Mouse (Mus musculus) heart, embryonic 12.5 days (tissue): ENCODE data around the gene Cstad. TPM values are rescaled to one million over a fixed set of nuclear protein-coding genes. Genes with fewer than 3 reads are reported as not detected.
A peak's percentile ranks its signal among the peaks of the same experiment; 100 is the strongest.

Source experiments
- ATAC-seq: fragments of 200-750 bp; cut with Nextera tagmentation; 2 replicates; pipeline ENCODE4 v1.8.0; 2017; ENCODE audit warnings: moderate TSS enrichment, moderate library complexity; ENCODE audit not compliant: insufficient number of reproducible peaks, low FRiP score
- H3K27ac ChIP-seq: fragments of 300-500 bp; sonication (generic); 2 replicates; pipeline ENCODE4 v1.5.1; 2016; ENCODE audit warnings: mild to moderate bottlenecking, moderate library complexity; ENCODE audit not compliant: poor library complexity, severe bottlenecking
- H3K27me3 ChIP-seq: fragments of 300-500 bp; sonication (generic); replicated peaks from 2 replicates; pipeline ENCODE4 v1.6.1; 2016; ENCODE audit warnings: mild to moderate bottlenecking, moderate library complexity
- H3K36me3 ChIP-seq: fragments of 300-500 bp; sonication (generic); 2 replicates; pipeline ENCODE4 v1.6.1; 2016; ENCODE audit warnings: mild to moderate bottlenecking, moderate library complexity
- H3K4me1 ChIP-seq: fragments of 300-500 bp; sonication (generic); replicated peaks from 2 replicates; pipeline ENCODE4 v1.6.1; 2016; ENCODE audit warnings: mild to moderate bottlenecking
- H3K4me2 ChIP-seq: fragments of 300-500 bp; sonication (generic); 2 replicates; pipeline ENCODE4 v1.6.1; 2016; ENCODE audit warnings: mild to moderate bottlenecking, moderate library complexity
- H3K4me3 ChIP-seq: fragments of 300-500 bp; sonication (generic); 2 replicates; pipeline ENCODE4 v1.5.1; 2016; ENCODE audit warnings: mild to moderate bottlenecking
- H3K9ac ChIP-seq: fragments of 300-500 bp; sonication (generic); 2 replicates; pipeline ENCODE4 v1.6.1; 2016; ENCODE audit warnings: mild to moderate bottlenecking, moderate library complexity
- H3K9me3 ChIP-seq: fragments of 300-500 bp; sonication (generic); replicated peaks from 2 replicates; pipeline ENCODE4 v1.6.1; 2016; ENCODE audit warnings: mild to moderate bottlenecking, moderate library complexity
- WGBS: fragments of 180-500 bp; shearing (Covaris S2); methylation state at CpG from one replicate; pipeline ENCODE4 v1.1.7; 2016; 5-methylcytosine and 5-hydroxymethylcytosine counted together
- polyA plus RNA-seq: library from polyadenylated mRNA; unstranded; fragments of >200 nt; fragmentation: Nextera tagmentation; extraction: Ambion mirVana; gene quantifications from 2 replicates; pipeline ENCODE4 v1.2.1, GENCODE M21; 2016

The Cstad gene
- polyA plus RNA-seq, 1 experiment from 2014 or later = 2.0 TPM

GRCm38 (mm10) chr2:30573522-30573921 is 21.3 kb upstream of the Cstad start:
- no peak for ATAC-seq
- H3K4me2 ChIP-seq = no peak overlapping the region
- H3K9ac ChIP-seq = no peak overlapping the region
- no peak overlapping the region for H3K27ac ChIP-seq
- H3K9me3 ChIP-seq = peaks cover 5% of the 10 kb centered on the region; the same call in 1 of the 2 replicates
- H3K4me3 ChIP-seq = no peak overlapping the region
- H3K36me3 ChIP-seq = no peaks in the 10 kb centered on the region
- H3K4me1 ChIP-seq = no peaks in the 10 kb centered on the region
- 0 out of 2 replicates have a peak, but pooled peaks cover 2% of the 10 kb centered on the region for H3K27me3 ChIP-seq
- 82% methylated on average over 4 of the region's 4 CpGs for WGBS

GRCm38 (mm10) chr2:30577010-30577409 is 17.8 kb upstream of the Cstad start:
- Histone ChIP-seq H3K4me1 (no peaks in the 10 kb centered on the region), H3K27me3 (no peaks in the 10 kb centered on the region), H3K36me3 (no peaks in the 10 kb centered on the region), H3K27ac (no peak overlapping the region), H3K4me3 (no peak overlapping the region), H3K4me2 (no peak overlapping the region), H3K9me3 (peaks cover 5% of the 10 kb centered on the region), H3K9ac (no peak overlapping the region)
- no peak for ATAC-seq
- WGBS = 84% methylated on average over 9 of the region's 9 CpGs

GRCm38 (mm10) chr2:30578006-30578405 is 16.8 kb upstream of the Cstad start:
- Histone ChIP-seq H3K4me2 (no peak overlapping the region), H3K27ac (no peak overlapping the region), H3K36me3 (no peaks in the 10 kb centered on the region), H3K27me3 (no peaks in the 10 kb centered on the region), H3K9me3 (peaks cover 9% of the 10 kb centered on the region), H3K4me3 (no peak overlapping the region), H3K9ac (no peak overlapping the region), H3K4me1 (no peaks in the 10 kb centered on the region)
- no peak for ATAC-seq
- 56% methylated on average over 2 of the region's 2 CpGs for WGBS

DNA sequence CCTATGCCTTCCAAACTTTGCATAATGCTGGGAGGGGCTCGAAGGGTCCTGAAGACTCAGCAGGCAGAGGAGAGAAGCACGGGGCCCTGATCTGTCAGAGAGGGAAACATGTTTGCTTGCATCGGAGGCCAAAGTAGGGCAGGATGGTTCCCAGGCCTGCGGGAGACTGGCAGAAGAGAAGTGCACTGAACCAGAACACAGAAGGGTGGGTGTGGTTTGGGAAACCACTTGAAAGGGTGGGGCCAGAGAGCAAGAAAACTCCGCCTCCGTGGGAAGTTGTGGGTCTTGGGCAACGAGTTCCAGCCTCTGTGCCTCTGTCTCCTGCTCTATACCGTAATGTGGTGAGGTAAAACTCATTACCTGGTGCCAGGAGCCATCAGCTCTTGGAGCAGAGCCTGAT is 7.7 kb upstream of the Cstad start:
- H3K36me3 ChIP-seq = no peaks in the 10 kb centered on the region
- no peak overlapping the region for H3K4me2 ChIP-seq
- H3K27me3 ChIP-seq = no peaks in the 10 kb centered on the region
- H3K4me1 ChIP-seq = peaks cover 17% of the 10 kb centered on the region
- peaks cover 3% of the 10 kb centered on the region; the same call in 1 of the 2 replicates for H3K9me3 ChIP-seq
- no peak for ATAC-seq
- H3K9ac ChIP-seq = 0 out of 2 replicates have a peak overlapping the region, but pooled peaks have one; percentile 33
- WGBS = 39% methylated on average over 8 of the region's 8 CpGs
- H3K4me3 ChIP-seq = no peak overlapping the region
- H3K27ac ChIP-seq = no peak overlapping the region

DNA sequence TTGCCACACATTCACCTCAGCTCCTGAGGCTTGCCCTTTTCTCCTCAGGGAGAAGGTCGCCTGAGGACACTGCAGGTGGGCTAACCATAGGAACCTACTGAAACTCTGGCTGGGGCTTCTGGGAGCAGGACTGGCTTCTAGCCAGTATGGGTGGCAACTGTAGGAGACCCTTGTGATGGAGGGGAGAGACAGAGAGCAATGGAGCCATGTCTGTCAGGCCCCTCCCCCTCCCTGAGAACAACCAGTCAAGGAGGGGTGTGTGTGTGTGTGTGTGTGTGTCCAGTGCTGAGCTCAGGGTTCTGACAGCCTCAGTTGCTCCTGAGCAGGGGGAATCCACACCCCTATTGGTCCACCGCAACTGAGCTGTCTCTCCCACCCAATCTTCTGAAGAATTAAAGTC is 7.2 kb upstream of the Cstad start:
- no peaks in the 10 kb centered on the region for H3K36me3 ChIP-seq
- WGBS = 61% methylated on average over 2 of the region's 2 CpGs

GRCm38 (mm10) chr2:30588985-30589511 is 5.8 kb upstream of the Cstad start:
- H3K4me2 ChIP-seq = no peak overlapping the region
- no peaks in the 10 kb centered on the region for H3K27me3 ChIP-seq
- no peak overlapping the region for H3K27ac ChIP-seq

More for the DNA sequence above, 7.2 kb upstream of the Cstad start:
- H3K9ac ChIP-seq = no peak overlapping the region
- no peaks in the 10 kb centered on the region for H3K27me3 ChIP-seq
- peaks cover 21% of the 10 kb centered on the region for H3K4me1 ChIP-seq
- peaks cover 1% of the 10 kb centered on the region; the same call in 1 of the 2 replicates for H3K9me3 ChIP-seq
- H3K27ac ChIP-seq = no peak overlapping the region
- H3K4me3 ChIP-seq = no peak overlapping the region
- ATAC-seq = no peak
- no peak overlapping the region for H3K4me2 ChIP-seq

DNA sequence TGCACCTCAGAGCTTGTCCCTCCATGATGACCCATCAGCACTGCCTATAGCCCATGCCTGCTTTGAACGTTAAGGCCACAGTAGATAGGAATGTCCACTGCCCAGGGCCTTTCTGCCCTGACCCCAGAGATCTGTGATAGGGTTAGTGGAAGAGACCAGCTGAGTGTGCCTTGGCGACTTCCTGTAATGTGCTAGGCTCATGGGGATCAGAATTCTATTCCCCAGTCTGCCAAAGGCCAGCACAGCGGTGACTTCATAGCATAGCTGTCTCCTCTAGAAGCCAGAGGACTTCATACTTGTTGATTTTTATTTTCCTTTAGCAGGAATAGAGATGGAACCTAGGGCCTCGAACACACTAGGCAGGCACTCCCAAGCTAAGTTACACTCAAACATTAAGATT is 5.1 kb upstream of the Cstad start:
- Histone ChIP-seq H3K27ac (no peak overlapping the region), H3K36me3 (no peaks in the 10 kb centered on the region), H3K9ac (no peak overlapping the region), H3K27me3 (no peaks in the 10 kb centered on the region), H3K9me3 (no peaks in the 10 kb centered on the region), H3K4me3 (no peak overlapping the region), H3K4me1 (peaks cover 39% of the 10 kb centered on the region), H3K4me2 (no peak overlapping the region)
- 72% methylated on average over 4 of the region's 4 CpGs for WGBS
- ATAC-seq = no peak

More at GRCm38 (mm10) chr2:30588985-30589511, 5.8 kb upstream of the Cstad start:
- Histone ChIP-seq H3K4me1 (peaks cover 33% of the 10 kb centered on the region), H3K9me3 (no peaks in the 10 kb centered on the region), H3K36me3 (no peaks in the 10 kb centered on the region), H3K4me3 (no peak overlapping the region), H3K9ac (no peak overlapping the region)
- ATAC-seq = no peak
- WGBS = 66% methylated on average over 4 of the region's 4 CpGs

DNA sequence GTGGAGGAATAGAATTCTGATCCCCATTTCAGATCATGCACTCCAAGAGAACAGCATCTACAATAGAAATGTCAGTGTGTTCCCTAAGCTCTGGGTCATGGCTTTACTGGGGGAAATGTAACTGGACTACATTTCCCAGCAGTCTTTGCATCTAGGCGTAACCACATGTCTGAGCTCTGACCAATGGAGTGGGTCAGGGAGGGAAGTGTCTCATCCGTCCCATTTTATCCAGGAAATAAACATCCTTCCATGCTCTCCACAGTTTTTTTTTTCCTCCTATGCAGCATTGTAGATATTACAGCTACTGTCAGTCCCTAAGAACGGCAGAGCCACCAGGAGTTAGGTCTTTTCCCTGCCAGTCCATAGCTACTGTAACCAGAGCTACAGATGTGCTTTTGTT is 3.9 kb upstream of the Cstad start:
- WGBS = 7% methylated on average over 3 of the region's 3 CpGs
- no peak overlapping the region for H3K27ac ChIP-seq
- H3K4me1 ChIP-seq = peaks cover 46% of the 10 kb centered on the region
- no peaks in the 10 kb centered on the region for H3K27me3 ChIP-seq
- H3K9ac ChIP-seq = no peak overlapping the region
- H3K4me2 ChIP-seq = peak overlapping the region; percentile 58
- no peaks in the 10 kb centered on the region for H3K9me3 ChIP-seq
- H3K4me3 ChIP-seq = no peak overlapping the region
- H3K36me3 ChIP-seq = no peaks in the 10 kb centered on the region
- ATAC-seq = peak; percentile 66; the same call in 1 of the 2 replicates

- 64% methylated on average over 6 of the region's 6 CpGs for WGBS
- Histone ChIP-seq H3K27ac (no peak overlapping the region; the same call in 1 of the 2 replicates), H3K36me3 (no peaks in the 10 kb centered on the region), H3K4me3 (no peak overlapping the region), H3K4me2 (no peak overlapping the region), H3K9me3 (no peaks in the 10 kb centered on the region), H3K4me1 (peaks cover 41% of the 10 kb centered on the region), H3K27me3 (no peaks in the 10 kb centered on the region), H3K9ac (0 out of 2 replicates have a peak overlapping the region, but pooled peaks have one; percentile 7)
- no peak for ATAC-seq
Measured at GRCm38 (mm10) chr2:30592391-30592790, 2.4 kb upstream of the Cstad start.

DNA sequence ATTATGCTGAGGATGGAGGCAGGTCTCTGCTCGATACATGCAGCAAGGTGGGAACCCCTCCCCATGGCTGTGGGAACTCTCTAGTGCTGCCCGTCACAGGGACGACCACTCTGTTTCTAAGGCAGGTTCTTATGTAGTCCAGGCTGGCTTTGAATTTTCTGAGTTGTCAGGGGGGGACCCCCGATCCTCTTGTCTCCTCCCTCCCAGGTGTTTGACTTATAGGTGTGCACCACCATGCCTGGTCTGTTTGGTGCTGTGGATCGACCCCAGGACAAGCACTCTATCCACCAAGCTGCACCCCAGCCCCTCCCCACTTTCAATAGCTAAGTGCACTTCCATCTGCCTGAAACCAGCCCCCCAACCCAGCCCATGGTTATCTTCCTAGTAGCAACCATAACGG is 1.9 kb upstream of the Cstad start:
- no peaks in the 10 kb centered on the region for H3K27me3 ChIP-seq
- 82% methylated on average over 6 of the region's 6 CpGs for WGBS
- H3K27ac ChIP-seq = 0 out of 2 replicates have a peak overlapping the region, but pooled peaks have one; percentile 0
- H3K4me3 ChIP-seq = no peak overlapping the region
- peaks cover 36% of the 10 kb centered on the region for H3K4me1 ChIP-seq
- no peak for ATAC-seq
- no peaks in the 10 kb centered on the region for H3K9me3 ChIP-seq
- H3K36me3 ChIP-seq = no peaks in the 10 kb centered on the region
- H3K9ac ChIP-seq = no peak overlapping the region
- no peak overlapping the region for H3K4me2 ChIP-seq

DNA sequence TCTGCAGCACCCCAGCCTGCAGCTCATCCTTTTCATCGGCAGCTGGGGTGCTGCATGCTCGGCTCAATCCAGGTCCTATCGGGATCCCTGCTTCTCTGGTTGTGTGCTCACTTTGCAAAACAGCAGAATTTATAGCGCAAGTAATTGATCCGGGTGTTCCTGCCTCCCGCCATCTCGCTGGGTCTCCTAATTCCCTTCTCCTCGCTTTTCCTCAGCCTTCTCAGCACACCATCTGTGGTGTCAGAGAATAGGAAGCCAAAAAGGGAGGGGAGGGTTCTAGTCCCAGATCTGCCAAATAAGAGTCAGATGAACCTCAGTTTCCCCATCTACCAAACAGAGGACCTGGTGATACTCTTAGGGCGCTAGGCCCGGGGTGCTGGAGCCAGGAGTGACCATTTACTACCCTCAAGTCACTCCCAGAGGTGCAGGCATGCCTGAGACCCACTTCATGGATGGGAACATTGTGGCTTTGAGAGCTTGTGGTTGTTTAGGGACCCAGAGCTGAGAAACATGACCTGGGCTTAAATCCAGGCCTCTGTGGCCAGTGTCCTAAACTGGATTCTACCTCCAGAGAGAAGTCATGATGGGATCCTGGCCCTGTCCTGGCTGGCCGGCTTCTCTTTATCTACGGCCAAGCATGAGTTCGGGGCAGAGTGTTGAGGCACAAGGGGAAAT is 1.1 kb upstream of the Cstad start:
- WGBS = 79% methylated on average over 13 of the region's 13 CpGs
- H3K27me3 ChIP-seq = no peaks in the 10 kb centered on the region
- H3K9ac ChIP-seq = peak overlapping the region; percentile 82
- H3K4me3 ChIP-seq = no peak overlapping the region
- peaks cover 34% of the 10 kb centered on the region for H3K4me1 ChIP-seq
- H3K36me3 ChIP-seq = no peaks in the 10 kb centered on the region
- ATAC-seq = no peak
- H3K4me2 ChIP-seq = peak overlapping the region; percentile 78
- peak overlapping the region; percentile 97 for H3K27ac ChIP-seq
- H3K9me3 ChIP-seq = no peaks in the 10 kb centered on the region
